Mouse (Mus musculus): Measurements from ENCODE around the gene Tmem59l. TPM values are rescaled to one million over a fixed set of nuclear protein-coding genes. Genes with fewer than 3 reads are reported as not detected.

Tmem59l gene
- total RNA-seq, 2 experiments from 2014 or later = not detected

- intact Hi-C loops (cut with DNase I) = no loop called here
- DNase-seq = no peak
Observed at GRCm38 (mm10) chr8:70465701-70466100, 21.5 kb downstream of the Tmem59l start.

GRCm38 (mm10) chr8:70464162-70464561 is 23.0 kb downstream of the Tmem59l start:
- intact Hi-C loops (cut with DNase I) = no loop called here

GRCm38 (mm10) chr8:70463306-70463705 is 23.9 kb downstream of the Tmem59l start:
- intact Hi-C loops (cut with DNase I) = no loop called here
- DNase-seq = peak; percentile 43 to 63

More at GRCm38 (mm10) chr8:70464162-70464561, 23.0 kb downstream of the Tmem59l start:
- DNase-seq = no peak

- intact Hi-C loops (cut with DNase I) = no loop called here
Observed at GRCm38 (mm10) chr8:70462516-70462813, 24.7 kb downstream of the Tmem59l start.

GRCm38 (mm10) chr8:70461765-70462515 is 25.2 kb downstream of the Tmem59l start:
- no peak for DNase-seq
- intact Hi-C loops (cut with DNase I) = no loop called here

More at GRCm38 (mm10) chr8:70462516-70462813, 24.7 kb downstream of the Tmem59l start:
- DNase-seq = no peak

- intact Hi-C loops (cut with DNase I) = no loop called here
- DNase-seq = no peak
Observed at GRCm38 (mm10) chr8:70460606-70461005, 26.6 kb downstream of the Tmem59l start.

- no peak for DNase-seq
- intact Hi-C loops (cut with DNase I) = no loop called here
Observed at GRCm38 (mm10) chr8:70460199-70460598, 27.0 kb downstream of the Tmem59l start.

GRCm38 (mm10) chr8:70459636-70460035 is 27.5 kb downstream of the Tmem59l start:
- no peak for DNase-seq
- intact Hi-C loops (cut with DNase I) = no loop called here

- intact Hi-C loops (cut with DNase I) = no loop called here
- DNase-seq = no peak
Observed at GRCm38 (mm10) chr8:70458462-70458861, 28.7 kb downstream of the Tmem59l start.

GRCm38 (mm10) chr8:70457882-70458281 is 29.3 kb downstream of the Tmem59l start:
- DNase-seq = no peak
- intact Hi-C loops (cut with DNase I) = no loop called here

GRCm38 (mm10) chr8:70456996-70457395 is 30.2 kb downstream of the Tmem59l start:
- no peak for DNase-seq
- intact Hi-C loops (cut with DNase I) = no loop called here

GRCm38 (mm10) chr8:70453852-70454251 is 33.3 kb downstream of the Tmem59l start:
- intact Hi-C loops (cut with DNase I) = loop anchor here (5.0 kb wide), 1 partner anchor 48 kb away; no protein-coding TSS in a partner anchor
- DNase-seq = no peak

GRCm38 (mm10) chr8:70452196-70452966 is 34.8 kb downstream of the Tmem59l start:
- DNase-seq = no peak
- intact Hi-C loops (cut with DNase I) = loop anchor here (5.0 kb wide), 1 partner anchor 50 kb away; no protein-coding TSS in a partner anchor

- intact Hi-C loops (cut with DNase I) = no loop called here
- no peak for DNase-seq
Observed at GRCm38 (mm10) chr8:70447639-70448420, 39.3 kb downstream of the Tmem59l start.

GRCm38 (mm10) chr8:70445988-70446387 is 41.2 kb downstream of the Tmem59l start:
- no peak for DNase-seq
- intact Hi-C loops (cut with DNase I) = no loop called here

GRCm38 (mm10) chr8:70443326-70443725 is 43.8 kb downstream of the Tmem59l start:
- intact Hi-C loops (cut with DNase I) = no loop called here
- no peak for DNase-seq

- DNase-seq = no peak
- intact Hi-C loops (cut with DNase I) = no loop called here
Observed at GRCm38 (mm10) chr8:70441565-70441964, 45.6 kb downstream of the Tmem59l start.

- no peak for DNase-seq
- intact Hi-C loops (cut with DNase I) = no loop called here
Observed at GRCm38 (mm10) chr8:70440246-70440645, 46.9 kb downstream of the Tmem59l start.

GRCm38 (mm10) chr8:70439848-70440179 is 47.3 kb downstream of the Tmem59l start:
- no peak for DNase-seq
- intact Hi-C loops (cut with DNase I) = loop anchor here (2.0 kb wide), 1 partner anchor 57 kb away; no protein-coding TSS in a partner anchor

- intact Hi-C loops (cut with DNase I) = loop anchor here (2.0 kb wide), 1 partner anchor 56 kb away; no protein-coding TSS in a partner anchor
- peak; percentile 96 to 98 for DNase-seq
Observed at GRCm38 (mm10) chr8:70439055-70439847, 47.9 kb downstream of the Tmem59l start, which contains the start of gene Crtc1. Gene Crtc1, minus strand, starts transcription at chr8:70439579.
